Mouse (Mus musculus): ENCODE data around the gene Mylpf. TPM values are rescaled to one million over a fixed set of nuclear protein-coding genes. Genes with fewer than 3 reads are reported as not detected.
"Not testable (repeated sequence)": the region's sequence is repeated elsewhere in the genome, so short reads cannot be mapped to it uniquely, and the experiment has no call there.

Gene Mylpf
- 1 to 10 TPM in 1 of 2 experiments, not detected in 1; 1.2 TPM for total RNA-seq (2021)

- peak; percentile 97 for DNase-seq
- intact Hi-C loops (cut with DNase I) = no loop called here
These were observed at the start of gene Mylpf for GRCm38 (mm10) chr7:127208553-127209438. TSS of gene Mylpf (plus strand) at chr7:127208890.

GRCm38 (mm10) chr7:127162546-127162945 lies 46.1 kb upstream of the Mylpf start:
- intact Hi-C loops (cut with DNase I) = no loop called here
- no peak for DNase-seq

GRCm38 (mm10) chr7:127164002-127164401 lies 44.7 kb upstream of the Mylpf start:
- intact Hi-C loops (cut with DNase I) = no loop called here
- DNase-seq = no peak

GRCm38 (mm10) chr7:127165607-127166493 lies 42.8 kb upstream of the Mylpf start:
- DNase-seq = no peak
- intact Hi-C loops (cut with DNase I) = no loop called here

- no peak for DNase-seq
- intact Hi-C loops (cut with DNase I) = no loop called here
These were observed 42.2 kb upstream of the Mylpf start for GRCm38 (mm10) chr7:127166501-127166900.

- intact Hi-C loops (cut with DNase I) = loop anchor here (5.0 to 10.0 kb wide), 2 partner anchors 45 to 112 kb away; no protein-coding TSS in a partner anchor
- DNase-seq = no peak
These were observed 31.8 kb upstream of the Mylpf start for GRCm38 (mm10) chr7:127176937-127177336.

- DNase-seq = no peak
- intact Hi-C loops (cut with DNase I) = no loop called here
These were observed 27.9 kb upstream of the Mylpf start for GRCm38 (mm10) chr7:127180783-127181182.

- intact Hi-C loops (cut with DNase I) = not testable (repeated sequence)
These were observed 27.0 kb upstream of the Mylpf start for GRCm38 (mm10) chr7:127181724-127182123.

GRCm38 (mm10) chr7:127183345-127183744 lies 25.3 kb upstream of the Mylpf start:
- DNase-seq = no peak
- intact Hi-C loops (cut with DNase I) = no loop called here

More at GRCm38 (mm10) chr7:127181724-127182123, 27.0 kb upstream of the Mylpf start:
- DNase-seq = not testable (repeated sequence)

- DNase-seq = no peak
- intact Hi-C loops (cut with DNase I) = no loop called here
These were observed 24.9 kb upstream of the Mylpf start for GRCm38 (mm10) chr7:127183828-127184227.

GRCm38 (mm10) chr7:127184720-127185119 lies 24.0 kb upstream of the Mylpf start:
- DNase-seq = no peak
- intact Hi-C loops (cut with DNase I) = no loop called here

- intact Hi-C loops (cut with DNase I) = no loop called here
- DNase-seq = no peak
These were observed 23.1 kb upstream of the Mylpf start for GRCm38 (mm10) chr7:127185601-127186000.

- intact Hi-C loops (cut with DNase I) = no loop called here
- DNase-seq = no peak
These were observed 21.3 kb upstream of the Mylpf start for GRCm38 (mm10) chr7:127187351-127187750.

- no peak for DNase-seq
- intact Hi-C loops (cut with DNase I) = no loop called here
These were observed 20.1 kb upstream of the Mylpf start for GRCm38 (mm10) chr7:127188305-127189276.

- DNase-seq = no peak
- intact Hi-C loops (cut with DNase I) = no loop called here
These were observed 18.0 kb upstream of the Mylpf start for GRCm38 (mm10) chr7:127190672-127191071.

- intact Hi-C loops (cut with DNase I) = no loop called here
- no peak for DNase-seq
These were observed 15.7 kb upstream of the Mylpf start for GRCm38 (mm10) chr7:127192989-127193388.

- intact Hi-C loops (cut with DNase I) = no loop called here
- no peak for DNase-seq
These were observed 14.6 kb upstream of the Mylpf start for GRCm38 (mm10) chr7:127194011-127194632.

- intact Hi-C loops (cut with DNase I) = no loop called here
These were observed 14.1 kb upstream of the Mylpf start for GRCm38 (mm10) chr7:127194633-127195029.

GRCm38 (mm10) chr7:127195544-127196295 lies 13.0 kb upstream of the Mylpf start, which contains the start of gene Cd2bp2:
TSS of gene Cd2bp2 (minus strand) at chr7:127196050.
- peak; percentile 96 for DNase-seq
- intact Hi-C loops (cut with DNase I) = no loop called here

More at GRCm38 (mm10) chr7:127194633-127195029, 14.1 kb upstream of the Mylpf start:
- no peak for DNase-seq

Measured in left cerebral cortex, postnatal 4 days (tissue).